ENCODE assay signal across 33 mouse cellular contexts in genomic region chr5:108250033-108250432, GRCm38 (mm10).
"Had no signal": no experiment of that assay in that cellular context is flagged by ENCODE, and none has a peak within 500 bp of the region (broad histone marks: within the 10 kb centered on the region; RNA-seq: fewer than 3 reads in every experiment).

No protein-coding gene starts in this region.

- H3K4me2 ChIP-seq: heart, embryonic 11.5 days; heart, embryonic 12.5 days; heart, embryonic 13.5 days; heart, embryonic 15.5 days; hindbrain, embryonic 12.5 days; hindbrain, embryonic 13.5 days; hindbrain, embryonic 14.5 days; hindbrain, embryonic 15.5 days; kidney, embryonic 15.5 days had no signal

- H3K4me1 ChIP-seq: heart, embryonic 10.5 days; heart, embryonic 12.5 days; heart, embryonic 13.5 days; heart, embryonic 15.5 days; hindbrain, embryonic 10.5 days; hindbrain, embryonic 12.5 days; hindbrain, embryonic 13.5 days; hindbrain, embryonic 15.5 days; kidney, embryonic 15.5 days had no signal

- ATAC-seq: hindbrain, embryonic 16.5 days; hindbrain, postnatal 0 days; inflammation-experienced regulatory T-cells, adult 6 months had no signal

- DNase-seq: heart, postnatal 10 days; heart, postnatal 14 days; heart, postnatal 36 days; heart, postnatal 4 days; kidney, adult 11 months; kidney, adult 18-20 months; kidney, adult 2 months; kidney, adult 8-10 months; kidney, adult 9 months; kidney, postnatal 10 days; kidney, postnatal 14 days; kidney, postnatal 25 days; kidney, postnatal 36 days; kidney, postnatal 4 days; layer of hippocampus, adult 9-11 months; layer of hippocampus, postnatal 36 days had no signal

- H3K27me3 ChIP-seq: heart, embryonic 12.5 days; heart, embryonic 13.5 days; heart, embryonic 15.5 days; hindbrain, embryonic 12.5 days; hindbrain, embryonic 13.5 days; hindbrain, embryonic 15.5 days; kidney, embryonic 15.5 days had no signal

- H3K27ac ChIP-seq: heart, embryonic 10.5 days; heart, embryonic 13.5 days; heart, embryonic 15.5 days; hindbrain, embryonic 10.5 days; hindbrain, embryonic 12.5 days; hindbrain, embryonic 13.5 days; hindbrain, embryonic 14.5 days; hindbrain, embryonic 15.5 days; hindbrain, postnatal 0 days; kidney, embryonic 15.5 days; kidney, postnatal 0 days; layer of hippocampus, adult 2 months; left cerebral cortex, adult 2 months had no signal

- H3K36me3 ChIP-seq: heart, embryonic 10.5 days; heart, embryonic 12.5 days; heart, embryonic 13.5 days; heart, embryonic 15.5 days; hindbrain, embryonic 10.5 days; hindbrain, embryonic 12.5 days; hindbrain, embryonic 13.5 days; hindbrain, embryonic 15.5 days; kidney, embryonic 15.5 days had no signal

- H3K9ac ChIP-seq: heart, embryonic 12.5 days; heart, embryonic 13.5 days; heart, embryonic 15.5 days; hindbrain, embryonic 12.5 days; hindbrain, embryonic 13.5 days; hindbrain, embryonic 14.5 days; hindbrain, embryonic 15.5 days; kidney, embryonic 15.5 days had no signal

- H3K9me3 ChIP-seq: heart, embryonic 10.5 days; heart, embryonic 12.5 days; heart, embryonic 13.5 days; heart, embryonic 15.5 days; hindbrain, embryonic 10.5 days; hindbrain, embryonic 12.5 days; hindbrain, embryonic 13.5 days; hindbrain, embryonic 15.5 days; kidney, embryonic 15.5 days had no signal

- H3K4me3 ChIP-seq: heart, embryonic 10.5 days; heart, embryonic 12.5 days; heart, embryonic 13.5 days; heart, embryonic 15.5 days; hindbrain, embryonic 10.5 days; hindbrain, embryonic 12.5 days; hindbrain, embryonic 13.5 days; hindbrain, embryonic 15.5 days; kidney, embryonic 15.5 days; layer of hippocampus, adult 2 months; left cerebral cortex, adult 2 months had no signal
